Mouse (Mus musculus) fibroblast of lung, adult 2 months (primary cell): ENCODE results near the gene Snapc1.

Experiments
- DNase-seq: peaks from one replicate; pipeline ENCODE4 v3.0.0-alpha.2; 2011; ENCODE audit warnings: low read depth

Gene Snapc1

GRCm38 (mm10) chr12:73996906-73997296 is 32.6 kb downstream of the Snapc1 start:
- no peak for DNase-seq

GRCm38 (mm10) chr12:73997297-73998127 is 33.2 kb downstream of the Snapc1 start, which contains the start of gene Syt16:
Gene Syt16 (plus strand): TSS chr12:73997661.
- DNase-seq: no peak

DNA sequence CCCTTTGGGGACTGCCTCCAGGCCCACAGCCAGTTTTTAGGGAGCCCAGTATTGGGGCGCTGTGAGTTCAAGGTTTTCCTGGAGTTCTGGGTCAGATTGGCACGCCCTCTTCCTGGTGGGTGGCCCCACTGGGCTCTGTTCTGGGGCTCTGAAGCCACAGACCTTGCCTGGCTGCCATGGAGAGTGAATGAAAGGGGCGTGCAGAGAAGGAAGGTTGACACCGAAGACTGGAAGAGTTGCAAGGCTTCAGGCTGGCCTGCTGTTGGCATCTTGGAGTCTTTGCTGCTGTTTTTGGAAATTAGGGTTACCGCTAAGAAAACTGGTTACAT is 33.8 kb downstream of the Snapc1 start:
- DNase-seq: no peak

GRCm38 (mm10) chr12:74002449-74002848 is 38.2 kb downstream of the Snapc1 start:
- DNase-seq: no peak

DNA sequence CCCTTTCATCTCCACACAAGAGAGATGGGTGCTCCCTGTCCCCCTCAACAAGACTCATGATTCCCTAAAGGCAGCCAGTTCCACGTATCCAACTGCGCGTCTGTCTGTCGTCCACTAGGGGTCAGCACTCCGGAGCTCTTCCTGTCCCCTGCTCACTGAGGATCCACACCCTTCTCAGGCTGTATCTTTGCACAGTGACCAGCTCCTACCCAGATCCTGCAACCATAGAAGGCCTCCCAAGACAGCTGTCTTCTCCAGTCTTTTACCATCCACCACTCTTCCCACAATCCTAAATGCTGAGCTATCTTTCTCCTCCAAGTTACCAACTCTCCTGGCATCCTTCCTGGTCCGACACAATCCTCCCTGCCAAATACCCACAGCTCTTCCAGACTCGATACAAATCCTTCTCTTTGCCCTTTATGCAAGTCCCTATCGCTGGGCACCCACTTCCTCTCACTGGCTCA is 45.2 kb downstream of the Snapc1 start:
- no peak for DNase-seq

DNA sequence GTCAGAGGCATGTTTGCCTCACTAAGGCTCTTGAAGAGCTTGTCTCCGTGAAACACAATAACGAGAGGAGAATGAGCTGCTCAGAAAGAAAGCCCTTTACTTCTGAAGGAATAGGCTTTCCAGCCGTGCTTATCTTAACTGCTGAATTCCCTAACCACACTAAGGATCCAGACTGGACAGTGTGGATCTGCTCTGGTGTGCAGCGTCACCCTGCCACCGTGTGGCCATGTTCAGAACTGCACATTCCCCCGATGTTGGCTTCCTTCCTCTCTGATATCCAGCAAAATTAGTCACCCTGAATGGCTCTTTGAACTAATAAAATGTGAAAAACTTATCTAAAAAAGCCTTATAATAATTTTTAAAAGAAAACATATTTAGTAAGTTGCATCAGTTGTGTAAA is 49.5 kb downstream of the Snapc1 start:
- peak; percentile 59 for DNase-seq

DNA sequence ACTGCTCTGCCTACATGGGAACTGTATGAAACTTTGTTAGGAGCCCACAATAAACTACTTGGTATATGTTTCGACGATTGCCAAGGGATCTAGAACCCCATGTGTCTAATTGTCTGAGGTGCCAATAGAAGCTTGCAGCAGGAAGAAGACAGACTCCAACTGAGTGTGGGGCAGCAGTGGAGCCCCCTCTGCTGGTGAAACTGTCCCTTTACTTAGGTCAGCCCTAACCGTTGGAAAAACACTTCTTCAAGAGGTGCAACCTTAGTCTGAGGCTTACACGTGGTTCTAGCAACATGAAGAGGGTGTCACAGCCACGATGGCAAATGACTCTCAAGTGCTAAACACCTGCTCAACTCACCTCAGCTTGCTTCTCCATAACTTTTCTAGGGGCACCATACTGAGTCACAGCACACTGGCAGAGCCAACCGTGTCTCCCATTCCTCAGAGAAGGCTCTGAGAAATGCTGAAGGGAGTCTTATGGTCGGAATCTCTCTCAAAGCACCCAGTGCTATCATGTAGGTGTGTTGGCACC is 50.5 kb downstream of the Snapc1 start:
- DNase-seq: no peak

DNA sequence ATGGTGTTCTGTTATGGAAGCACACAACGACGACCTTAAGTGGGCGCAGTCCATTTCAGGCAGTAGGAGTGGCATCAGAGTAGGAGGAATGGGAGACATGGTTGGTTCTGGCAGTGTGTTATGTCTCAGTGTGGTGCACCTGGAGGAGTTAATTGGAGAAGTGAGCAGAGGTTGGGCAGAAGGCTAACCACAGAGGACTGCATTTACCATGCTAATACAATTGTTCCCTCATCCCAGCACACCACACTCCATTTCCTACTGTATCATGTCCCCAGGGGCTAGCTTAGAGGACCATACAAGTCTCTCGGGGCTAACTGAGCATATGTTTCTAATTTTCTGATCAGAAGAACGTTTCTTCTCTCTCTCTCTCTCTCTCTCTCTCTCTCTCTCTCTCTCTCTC is 51.2 kb downstream of the Snapc1 start:
- no peak for DNase-seq

DNA sequence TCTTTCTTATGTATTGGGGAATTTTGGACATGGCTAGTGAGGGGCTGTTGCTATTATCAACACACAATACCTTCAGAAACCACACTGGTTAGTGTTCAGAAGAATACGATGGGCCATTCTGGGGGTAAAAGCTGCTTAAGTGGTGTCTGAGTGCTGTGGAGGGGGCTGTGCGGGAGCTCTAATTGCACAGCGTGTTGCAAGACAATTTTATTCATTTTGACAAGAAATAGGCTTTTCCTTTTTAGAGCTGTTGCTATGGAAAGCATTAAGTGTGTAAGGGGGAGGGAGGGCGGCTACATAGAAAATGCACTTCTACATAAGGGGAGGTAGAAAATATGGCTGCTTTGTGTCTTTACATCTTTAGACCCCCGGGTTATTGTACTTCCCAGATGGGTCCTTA is 59.0 kb downstream of the Snapc1 start:
- no peak for DNase-seq

DNA sequence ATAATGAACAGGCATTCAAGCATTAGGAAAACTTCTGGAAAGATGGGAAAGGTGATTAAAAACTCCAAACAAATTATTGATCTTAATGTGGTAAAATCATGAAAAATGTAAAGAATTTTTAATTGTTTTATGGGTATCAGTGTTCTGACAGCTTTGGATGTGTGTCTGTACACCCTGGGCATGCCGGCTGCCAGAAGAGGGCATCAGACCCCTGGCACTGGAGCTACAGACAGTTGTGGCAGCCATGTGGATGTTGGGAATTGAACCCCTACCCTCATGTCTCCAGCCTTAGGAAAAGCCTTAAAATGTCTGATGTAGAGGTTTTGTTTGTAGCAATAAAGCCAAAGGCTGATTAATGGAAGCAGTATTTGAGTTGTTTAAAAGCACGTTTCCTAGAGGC is 60.6 kb downstream of the Snapc1 start:
- no peak for DNase-seq
